Mouse (Mus musculus): Measurements from ENCODE around the gene Adtrp.
A peak's percentile ranks its signal among the peaks of the same experiment; 100 is the strongest.

Adtrp gene

GRCm38 (mm10) chr13:41847516-41848126 is at the start of gene Adtrp:
TSS of gene Adtrp (minus strand) at chr13:41847684.
- no peak for DNase-seq (ENCODE audit: low spot score)

DNA sequence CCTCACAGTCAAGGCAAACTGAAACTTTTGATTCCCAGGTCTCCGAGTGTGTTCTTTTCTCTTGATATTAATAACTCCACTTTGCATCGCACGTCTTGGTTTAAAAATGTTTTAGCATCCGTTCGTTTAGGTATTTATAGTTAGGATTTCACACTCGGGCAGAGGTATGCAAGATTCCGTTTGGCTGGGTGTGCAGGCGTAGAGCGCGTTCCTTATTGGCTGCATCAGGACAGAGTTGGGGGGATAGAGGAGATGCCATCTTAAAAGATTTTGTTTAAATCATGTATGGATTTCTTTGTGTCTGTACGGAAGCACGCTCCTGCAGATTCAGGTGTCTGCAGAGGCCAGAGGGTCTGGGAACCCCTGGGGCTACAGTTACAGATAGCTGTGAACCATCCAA is 44.5 kb upstream of the Adtrp start:
- DNase-seq (ENCODE audit: low spot score), result no peak

DNA sequence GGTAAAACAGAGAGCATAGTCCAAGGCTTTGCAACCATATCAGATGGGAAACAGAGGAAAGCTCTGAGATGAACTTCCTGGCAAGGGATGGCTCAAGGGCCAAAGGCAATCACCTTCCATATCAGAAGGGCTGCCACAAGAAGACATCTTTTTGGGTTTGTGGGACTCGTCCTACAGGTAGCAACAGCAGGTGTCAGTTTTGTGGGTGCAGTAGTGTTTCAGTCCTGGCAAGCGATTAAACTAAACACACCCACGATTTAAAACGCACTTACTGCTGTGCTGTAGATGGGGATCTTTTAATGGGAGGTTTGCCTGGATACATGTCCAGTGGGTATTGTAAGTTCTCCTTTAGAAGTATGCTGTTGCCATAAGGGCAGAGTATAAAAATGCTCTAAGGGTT is 43.1 kb upstream of the Adtrp start:
- no peak for DNase-seq (ENCODE audit: low spot score)

- DNase-seq (ENCODE audit: low spot score), result no peak
These were observed 42.7 kb upstream of the Adtrp start for GRCm38 (mm10) chr13:41890111-41890600.

- DNase-seq (ENCODE audit: low spot score), result no peak
These were observed 41.2 kb upstream of the Adtrp start for GRCm38 (mm10) chr13:41888644-41889043.

GRCm38 (mm10) chr13:41886120-41886519 is 38.6 kb upstream of the Adtrp start:
- no peak for DNase-seq (ENCODE audit: low spot score)

DNA sequence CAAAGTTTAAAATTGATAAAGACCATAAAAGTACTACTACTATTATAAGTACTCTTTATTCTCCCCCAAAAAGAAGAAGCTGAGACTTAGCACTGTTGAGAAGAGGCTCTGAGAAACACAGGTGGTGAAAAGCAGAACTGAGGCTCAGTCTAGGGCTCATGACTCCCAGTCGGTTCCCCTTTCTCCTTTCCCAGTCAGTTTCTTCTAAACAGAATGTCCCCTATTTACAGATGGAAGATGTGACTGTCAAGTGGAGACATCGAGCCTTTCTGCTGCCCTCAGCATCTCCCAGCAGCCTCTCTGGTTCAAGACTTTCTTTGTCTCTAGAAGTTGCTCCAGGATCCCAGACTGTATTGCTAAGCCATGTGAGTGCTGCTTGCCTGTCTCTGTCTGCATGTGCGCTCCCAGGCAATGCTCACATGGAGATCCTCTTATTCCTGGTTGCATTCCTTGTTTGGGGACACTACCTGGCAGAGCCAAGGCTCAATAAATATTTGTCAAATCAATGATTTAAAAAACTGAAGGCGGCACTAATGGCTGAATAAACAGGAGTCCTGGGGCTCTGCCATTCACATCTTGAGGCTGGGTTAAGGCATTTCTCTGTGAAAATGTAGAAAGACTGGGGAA is 36.3 kb upstream of the Adtrp start:
- peak; percentile 26 for DNase-seq (ENCODE audit: low spot score)

- DNase-seq (ENCODE audit: low spot score), result no peak
These were observed 33.7 kb upstream of the Adtrp start for GRCm38 (mm10) chr13:41881201-41881600.

DNA sequence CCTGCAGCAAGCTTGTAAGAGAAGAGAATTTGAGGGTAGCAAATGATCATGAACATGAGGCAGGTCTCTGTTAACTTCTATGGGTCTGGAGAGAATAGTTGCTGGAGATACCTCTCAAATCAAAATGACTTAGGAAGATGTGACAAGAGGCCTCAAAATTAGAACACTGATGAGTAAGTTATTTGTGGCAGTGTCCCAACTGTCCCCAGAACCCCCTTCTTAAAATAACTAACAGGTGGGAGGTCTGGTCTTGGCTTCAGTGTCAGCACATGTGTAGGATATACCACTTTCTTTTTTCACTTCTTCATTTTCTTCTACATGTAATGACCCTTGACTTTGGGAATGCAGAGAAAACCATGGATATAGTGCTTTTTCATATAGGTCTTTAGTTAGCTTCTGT is 33.0 kb upstream of the Adtrp start:
- DNase-seq (ENCODE audit: low spot score), result no peak

GRCm38 (mm10) chr13:41872686-41873085 is 25.2 kb upstream of the Adtrp start:
- no peak for DNase-seq (ENCODE audit: low spot score)

DNA sequence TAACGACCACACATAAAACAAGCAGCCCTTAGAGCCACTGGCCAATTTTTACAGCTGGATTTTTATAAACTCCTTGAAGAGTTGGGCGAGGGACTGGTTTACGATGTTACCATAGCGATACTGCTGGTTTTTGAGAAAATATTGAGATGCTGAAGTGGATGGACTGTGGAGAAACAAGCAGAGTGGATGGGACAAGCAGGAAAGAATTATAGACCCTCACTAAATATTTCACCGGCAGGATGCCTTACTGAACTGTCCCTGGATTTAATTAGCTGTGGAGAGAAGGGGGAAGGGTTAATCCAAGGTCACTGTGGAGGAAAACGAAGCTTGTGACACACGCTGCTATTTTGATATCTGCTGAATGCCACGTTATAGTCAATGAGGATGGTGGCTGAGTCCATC is 24.7 kb upstream of the Adtrp start:
- DNase-seq (ENCODE audit: low spot score), result no peak

- no peak for DNase-seq (ENCODE audit: low spot score)
These were observed 20.0 kb upstream of the Adtrp start for GRCm38 (mm10) chr13:41867533-41867932.

DNA sequence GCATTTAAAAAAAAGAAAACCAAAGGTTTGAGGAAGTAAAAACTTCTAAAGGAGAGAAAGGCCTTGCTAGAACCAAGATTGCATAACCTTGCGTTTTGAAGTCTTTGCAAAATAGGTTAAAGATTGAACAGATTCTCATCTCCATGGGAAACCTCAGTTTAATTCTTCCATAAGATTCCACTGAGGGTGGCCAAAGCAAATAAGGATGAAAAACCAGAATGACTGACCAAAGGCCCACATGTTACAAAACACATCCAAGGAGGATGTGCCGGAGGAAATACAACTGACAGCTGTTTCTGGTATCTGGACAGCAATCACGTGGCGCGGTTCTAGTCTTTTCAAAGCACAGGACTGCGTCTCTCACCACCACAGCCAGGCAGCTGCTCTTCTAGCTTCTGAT is 18.1 kb upstream of the Adtrp start:
- DNase-seq (ENCODE audit: low spot score), result peak; percentile 43

- no peak for DNase-seq (ENCODE audit: low spot score)
These were observed 17.6 kb upstream of the Adtrp start for GRCm38 (mm10) chr13:41865071-41865470.

GRCm38 (mm10) chr13:41860603-41861405 is 13.3 kb upstream of the Adtrp start:
- DNase-seq (ENCODE audit: low spot score), result no peak

DNA sequence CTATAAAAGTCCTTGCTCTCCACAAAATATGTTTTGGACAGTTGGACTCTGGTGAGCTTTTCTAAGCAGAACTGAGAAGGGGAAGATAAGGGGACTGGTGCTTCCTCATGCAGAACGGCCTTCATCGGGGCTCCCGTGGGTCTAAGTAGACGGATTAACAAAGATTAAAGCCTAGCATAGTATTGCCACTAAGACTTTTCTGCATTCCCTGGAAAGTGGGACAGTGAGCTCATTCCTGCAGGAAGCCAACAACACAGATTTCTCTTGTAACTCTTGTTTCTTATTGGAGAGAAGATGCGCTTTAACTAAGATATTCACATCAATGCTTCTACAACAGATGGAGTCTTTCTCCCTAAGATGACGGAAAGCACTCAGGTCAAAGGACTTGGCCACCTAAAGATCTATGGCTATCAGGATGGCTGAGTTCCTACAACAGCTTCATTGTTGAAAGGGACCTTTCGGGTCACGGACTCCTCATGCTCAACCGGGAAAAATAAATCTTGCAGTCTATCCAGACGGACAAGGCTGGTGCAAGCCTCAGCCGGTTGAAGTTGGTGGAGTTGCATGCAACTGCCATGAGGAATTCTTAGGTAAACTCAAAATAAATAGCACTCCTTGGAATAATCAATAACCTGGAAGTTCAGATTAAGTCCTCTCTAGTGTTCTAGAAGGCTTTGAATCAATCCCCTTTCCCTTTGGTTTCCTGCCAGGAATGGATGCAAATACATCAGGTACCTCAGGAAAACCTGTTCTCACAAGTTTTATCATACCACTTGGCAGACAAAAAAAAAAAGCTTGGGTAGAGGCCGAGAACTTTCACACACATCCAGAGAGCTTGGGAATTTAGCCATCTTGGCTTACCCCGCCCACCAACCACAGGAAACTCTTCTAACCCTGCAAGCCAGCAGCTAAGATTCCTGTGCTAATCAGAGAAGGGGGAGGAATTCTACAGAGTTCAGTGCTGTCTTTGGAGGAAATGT is 8.0 kb upstream of the Adtrp start:
- peak; percentile 37 for DNase-seq (ENCODE audit: low spot score)

GRCm38 (mm10) chr13:41850727-41851378 is 3.4 kb upstream of the Adtrp start:
- no peak for DNase-seq (ENCODE audit: low spot score)

- DNase-seq (ENCODE audit: low spot score), result peak; percentile 68
These were observed 968 bp downstream of the Adtrp start for GRCm38 (mm10) chr13:41846516-41846915.

DNA sequence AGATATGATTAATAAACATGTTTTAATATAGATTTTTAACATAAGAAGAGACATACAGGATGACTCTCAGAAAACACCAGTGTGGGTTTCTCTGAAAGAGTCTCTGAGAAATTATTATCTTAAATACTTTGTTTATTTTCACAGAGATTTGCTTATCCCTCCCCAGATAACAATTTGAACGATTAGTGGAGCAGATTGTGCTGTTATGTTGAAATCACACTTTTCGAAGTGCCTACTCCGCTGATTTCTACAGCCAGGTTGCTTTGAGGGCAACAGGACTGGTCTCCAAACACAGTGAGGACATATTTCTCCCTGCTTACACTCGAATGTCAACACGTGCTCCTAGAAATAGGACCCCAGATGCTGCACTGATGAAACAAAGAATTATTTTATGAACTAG is 2.5 kb downstream of the Adtrp start:
- no peak for DNase-seq (ENCODE audit: low spot score)

DNA sequence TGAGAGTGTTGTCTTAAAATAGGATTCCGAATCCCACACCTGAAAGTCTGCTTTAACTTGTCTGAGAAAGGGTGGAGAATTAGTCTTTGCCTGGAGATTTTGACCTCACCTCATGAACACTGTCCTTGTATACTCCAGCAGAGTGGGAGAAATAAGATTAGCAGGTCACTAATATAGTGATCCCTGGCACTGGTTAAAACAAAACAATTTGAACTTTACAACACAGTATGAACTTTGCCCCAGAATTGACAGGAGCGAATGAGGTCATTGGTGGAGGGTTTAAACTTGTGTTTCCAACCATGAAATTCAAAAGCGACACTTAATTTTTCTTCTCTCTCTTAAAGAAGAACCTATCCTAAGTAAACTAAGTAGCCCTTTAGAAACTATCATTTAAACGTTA is 3.4 kb downstream of the Adtrp start:
- DNase-seq (ENCODE audit: low spot score), result no peak

GRCm38 (mm10) chr13:41833614-41834139 is 13.8 kb downstream of the Adtrp start:
- DNase-seq (ENCODE audit: low spot score), result no peak

Measured in lung, postnatal 25 days (tissue).